Mouse (Mus musculus) myocyte (in vitro differentiated cells): ENCODE results near the gene Ankrd12.

Experiments used
- MAX ChIP-seq: IDR thresholded peaks from one replicate; pipeline ENCODE4 v1.6.1; 2011; ENCODE audit warnings: low read depth, mild to moderate bottlenecking, control low read depth
- MYOD1 ChIP-seq, 3 experiments: IDR thresholded peaks; one replicate each; pipeline ENCODE4 v1.6.1; 2011; ENCODE audit warnings: control low read depth in 2 of 3, low read depth in 2 of 3, mild to moderate bottlenecking in 2 of 3, moderate library complexity in 1 of 3; ENCODE audit not compliant: insufficient read length in 2 of 3, control insufficient read depth in 1 of 3
- MYOG ChIP-seq, 3 experiments: IDR thresholded peaks; one replicate each; pipeline ENCODE4 v1.6.1; 2011; ENCODE audit warnings: control low read depth in 2 of 3, low read depth in 2 of 3, mild to moderate bottlenecking in 2 of 3; ENCODE audit not compliant: insufficient read length in 2 of 3, control insufficient read depth in 1 of 3, insufficient read depth in 1 of 3
- POLR2A ChIP-seq: IDR thresholded peaks from one replicate; pipeline ENCODE4 v1.6.1; 2011; ENCODE audit warnings: low read depth, mild to moderate bottlenecking, control low read depth, moderate library complexity; ENCODE audit not compliant: insufficient read length
- POLR2AphosphoS2 ChIP-seq: IDR thresholded peaks from one replicate; pipeline ENCODE4 v1.6.1; 2011; ENCODE audit warnings: low read depth, control low read depth; ENCODE audit not compliant: insufficient read length
- REST ChIP-seq: IDR thresholded peaks from one replicate; pipeline ENCODE4 v1.6.1; 2011; ENCODE audit warnings: mild to moderate bottlenecking, control low read depth, moderate library complexity; ENCODE audit not compliant: insufficient read depth, insufficient read length
- SRF ChIP-seq: IDR thresholded peaks from one replicate; pipeline ENCODE4 v1.6.1; 2011; ENCODE audit warnings: low read depth; ENCODE audit not compliant: control insufficient read depth, insufficient read length
- TCF12 ChIP-seq: IDR thresholded peaks from one replicate; pipeline ENCODE4 v1.6.1; 2011; ENCODE audit warnings: mild to moderate bottlenecking, control low read depth; ENCODE audit not compliant: poor library complexity, insufficient read depth, severe bottlenecking
- TCF3 ChIP-seq: IDR thresholded peaks from one replicate; pipeline ENCODE4 v1.6.1; 2011; ENCODE audit warnings: low read depth, control low read depth; ENCODE audit not compliant: insufficient read length
- USF1 ChIP-seq: IDR thresholded peaks from one replicate; pipeline ENCODE4 v1.6.1; 2011; ENCODE audit warnings: low read depth, mild to moderate bottlenecking, control low read depth, moderate library complexity

DNA sequence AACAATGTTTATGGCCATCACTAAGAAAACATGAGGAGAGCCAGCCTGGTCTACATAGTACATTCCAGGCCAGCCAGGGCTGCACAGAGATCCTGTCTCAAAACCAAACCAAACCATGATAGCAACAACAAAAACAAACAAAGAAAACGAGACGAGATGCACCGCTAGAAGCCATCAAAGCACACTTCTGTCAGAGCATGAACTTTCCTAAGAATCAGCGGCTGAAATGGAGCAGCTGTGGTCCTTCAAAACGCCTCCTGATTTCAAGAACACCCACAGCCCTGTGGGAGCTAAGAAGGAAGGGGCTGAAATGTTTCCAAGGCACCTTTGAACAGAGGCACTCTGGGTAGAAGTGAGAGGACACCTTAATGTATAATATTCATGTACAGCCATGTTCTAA lies 152.7 kb downstream of the Ankrd12 start:
- TF ChIP-seq USF1 (no peak), MAX (no peak), MYOG (IDR thresholded peaks at IDR 0.05; ENCODE audit: control insufficient read depth in 1 of 3, insufficient read depth in 1 of 3, insufficient read length in 2 of 3, low read depth in 2 of 3) (no peak), SRF (no peak), POLR2A (no peak), REST (no peak), MYOD1 (IDR thresholded peaks at IDR 0.05; ENCODE audit: control insufficient read depth in 1 of 3, insufficient read length in 2 of 3, low read depth in 2 of 3) (no peak), POLR2AphosphoS2 (no peak), TCF3 (no peak), TCF12 (no peak)
